Mouse (Mus musculus) forebrain, embryonic 11.5 days (tissue): ENCODE data around the gene Prrx2. TPM values are rescaled to one million over a fixed set of nuclear protein-coding genes. Genes with fewer than 3 reads are reported as not detected.
"Not testable (repeated sequence)": the region's sequence is repeated elsewhere in the genome, so short reads cannot be mapped to it uniquely, and the experiment has no call there.

Experiments
- ATAC-seq: fragments of 200-750 bp; cut with Nextera tagmentation; replicated peaks from 2 replicates; pipeline ENCODE4 v1.8.0; 2017; ENCODE audit warnings: moderate TSS enrichment; ENCODE audit not compliant: low FRiP score
- DNase-seq: peaks from one replicate; pipeline ENCODE4 v3.0.0-alpha.2; 2017; ENCODE audit warnings: low spot score
- H3K27ac ChIP-seq: fragments of 300-500 bp; sonication (generic); 2 replicates; pipeline ENCODE4 v1.5.1; 2014; ENCODE audit warnings: low read depth, low read length
- H3K27me3 ChIP-seq: fragments of 300-500 bp; sonication (generic); 2 replicates; pipeline ENCODE4 v1.6.1; 2014; ENCODE audit warnings: mild to moderate bottlenecking, low read length, mixed read lengths; ENCODE audit not compliant: control insufficient read depth, insufficient read depth
- H3K36me3 ChIP-seq: fragments of 300-500 bp; sonication (generic); 2 replicates; pipeline ENCODE4 v1.6.1; 2014; ENCODE audit warnings: mild to moderate bottlenecking, low read length, moderate library complexity, mixed read lengths; ENCODE audit not compliant: control insufficient read depth, insufficient read depth
- H3K4me1 ChIP-seq: fragments of 300-500 bp; sonication (generic); replicated peaks from 2 replicates; pipeline ENCODE4 v1.6.1; 2014; ENCODE audit warnings: low read length, mixed read lengths; ENCODE audit not compliant: control insufficient read depth, insufficient read depth
- H3K4me2 ChIP-seq: fragments of 300-500 bp; sonication (generic); 2 replicates; pipeline ENCODE4 v1.6.1; 2014; ENCODE audit warnings: low read depth, mild to moderate bottlenecking, low read length, moderate library complexity, mixed read lengths; ENCODE audit not compliant: severe bottlenecking
- H3K4me3 ChIP-seq: fragments of 300-500 bp; sonication (generic); 2 replicates; pipeline ENCODE4 v1.5.1; 2014; ENCODE audit warnings: low read depth, low read length
- H3K9ac ChIP-seq: fragments of 300-500 bp; sonication (generic); 2 replicates; pipeline ENCODE4 v1.6.1; 2014; ENCODE audit warnings: low read length
- H3K9me3 ChIP-seq: fragments of 300-500 bp; sonication (generic); 2 replicates; pipeline ENCODE4 v1.6.1; 2016; ENCODE audit warnings: low read length, mixed read lengths; ENCODE audit not compliant: control insufficient read depth
- WGBS: fragments of 180-500 bp; shearing (Covaris S2); extraction: QIAGEN DNeasy Blood & Tissue Kit; methylation state at CpG from one replicate; pipeline ENCODE4 v1.1.7; 2014; 5-methylcytosine and 5-hydroxymethylcytosine counted together
- polyA plus RNA-seq: library from polyadenylated mRNA; unstranded; fragments of >200 nt; fragmentation: Nextera tagmentation; extraction: Ambion mirVana; gene quantifications from 2 replicates; pipeline ENCODE4 v1.2.1, GENCODE M21; 2014

Gene Prrx2
- polyA plus RNA-seq, 1 experiment from 2014 or later = 33.6 TPM

DNA sequence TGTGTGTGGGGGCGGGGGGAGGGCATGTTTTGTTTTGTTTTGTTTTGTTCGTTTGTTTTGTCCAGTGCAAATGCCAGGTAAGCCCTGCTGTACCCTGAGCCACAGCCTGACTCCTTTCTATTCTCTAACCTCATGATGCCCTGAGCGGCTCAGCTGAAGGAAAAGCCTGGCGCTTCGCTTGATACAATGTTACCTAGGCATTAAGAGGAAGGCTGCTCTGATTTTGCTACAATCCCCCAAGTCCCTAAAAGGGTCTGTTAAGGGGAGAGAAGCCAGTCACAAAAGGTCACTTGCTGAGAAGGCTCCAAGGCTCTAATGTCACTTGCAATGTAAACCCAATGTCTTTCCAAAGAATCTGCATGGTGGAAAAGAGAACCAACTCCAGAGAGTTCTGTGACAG lies 80.6 kb downstream of the Prrx2 start:
- Histone ChIP-seq H3K9me3 (no peaks in the 10 kb centered on the region), H3K27me3 (no peaks in the 10 kb centered on the region), H3K27ac (no peak overlapping the region), H3K9ac (no peak overlapping the region), H3K36me3 (no peaks in the 10 kb centered on the region), H3K4me2 (no peak overlapping the region), H3K4me1 (no peaks in the 10 kb centered on the region), H3K4me3 (no peak overlapping the region)
- DNase-seq (no peak), ATAC-seq (no peak)
- 75% methylated on average over 5 of the region's 5 CpGs for WGBS

- H3K4me1 ChIP-seq, DNase-seq, ATAC-seq, H3K27me3 ChIP-seq, H3K36me3 ChIP-seq, H3K9ac ChIP-seq, H3K27ac ChIP-seq, H3K4me2 ChIP-seq, H3K4me3 ChIP-seq, H3K9me3 ChIP-seq: not testable (repeated sequence)
- WGBS = 88% methylated on average over 6 of the region's 6 CpGs
Observed at GRCm38 (mm10) chr2:30915933-30916332, 81.2 kb downstream of the Prrx2 start.

- DNase-seq = no peak
- Histone ChIP-seq H3K4me1 (no peaks in the 10 kb centered on the region), H3K27ac (no peak overlapping the region), H3K36me3 (no peaks in the 10 kb centered on the region), H3K4me2 (no peak overlapping the region), H3K27me3 (no peaks in the 10 kb centered on the region), H3K9me3 (no peaks in the 10 kb centered on the region), H3K9ac (no peak overlapping the region), H3K4me3 (no peak overlapping the region)
- ATAC-seq = no peak
- 92% methylated on average over 7 of the region's 7 CpGs for WGBS
Observed at GRCm38 (mm10) chr2:30917649-30918048, 82.9 kb downstream of the Prrx2 start.

- H3K4me1 ChIP-seq = no peaks in the 10 kb centered on the region
- no peaks in the 10 kb centered on the region for H3K27me3 ChIP-seq
- no peak for DNase-seq
- no peaks in the 10 kb centered on the region for H3K9me3 ChIP-seq
- no peaks in the 10 kb centered on the region for H3K36me3 ChIP-seq
- WGBS = 60% methylated on average over 6 of the region's 6 CpGs
- no peak overlapping the region for H3K4me2 ChIP-seq
- ATAC-seq = no peak
- H3K9ac ChIP-seq = no peak overlapping the region
- no peak overlapping the region for H3K27ac ChIP-seq
- H3K4me3 ChIP-seq = no peak overlapping the region
Observed at GRCm38 (mm10) chr2:30918126-30918525, 83.4 kb downstream of the Prrx2 start.

GRCm38 (mm10) chr2:30918780-30919329 lies 84.1 kb downstream of the Prrx2 start:
- no peak overlapping the region for H3K27ac ChIP-seq
- H3K4me3 ChIP-seq = no peak overlapping the region
- no peak for ATAC-seq
- no peak for DNase-seq
- no peaks in the 10 kb centered on the region for H3K4me1 ChIP-seq
- H3K27me3 ChIP-seq = no peaks in the 10 kb centered on the region
- WGBS = 61% methylated on average over 8 of the region's 8 CpGs
- H3K4me2 ChIP-seq = no peak overlapping the region
- no peaks in the 10 kb centered on the region for H3K36me3 ChIP-seq
- no peak overlapping the region for H3K9ac ChIP-seq
- H3K9me3 ChIP-seq = no peaks in the 10 kb centered on the region

GRCm38 (mm10) chr2:30920216-30920615 lies 85.4 kb downstream of the Prrx2 start:
- Histone ChIP-seq H3K4me3 (no peak overlapping the region), H3K4me2 (no peak overlapping the region), H3K9me3 (no peaks in the 10 kb centered on the region), H3K9ac (no peak overlapping the region), H3K36me3 (no peaks in the 10 kb centered on the region), H3K27me3 (no peaks in the 10 kb centered on the region), H3K27ac (no peak overlapping the region), H3K4me1 (no peaks in the 10 kb centered on the region)
- WGBS = 86% methylated on average over 7 of the region's 7 CpGs
- ATAC-seq = no peak
- no peak for DNase-seq

- Histone ChIP-seq H3K36me3 (no peaks in the 10 kb centered on the region), H3K4me3 (no peak overlapping the region), H3K9me3 (no peaks in the 10 kb centered on the region), H3K4me2 (no peak overlapping the region), H3K27ac (no peak overlapping the region), H3K9ac (no peak overlapping the region), H3K4me1 (no peaks in the 10 kb centered on the region), H3K27me3 (no peaks in the 10 kb centered on the region)
- DNase-seq = no peak
- no peak for ATAC-seq
- WGBS = 61% methylated on average over 3 of the region's 3 CpGs
Observed at GRCm38 (mm10) chr2:30923099-30923498, 88.3 kb downstream of the Prrx2 start.

DNA sequence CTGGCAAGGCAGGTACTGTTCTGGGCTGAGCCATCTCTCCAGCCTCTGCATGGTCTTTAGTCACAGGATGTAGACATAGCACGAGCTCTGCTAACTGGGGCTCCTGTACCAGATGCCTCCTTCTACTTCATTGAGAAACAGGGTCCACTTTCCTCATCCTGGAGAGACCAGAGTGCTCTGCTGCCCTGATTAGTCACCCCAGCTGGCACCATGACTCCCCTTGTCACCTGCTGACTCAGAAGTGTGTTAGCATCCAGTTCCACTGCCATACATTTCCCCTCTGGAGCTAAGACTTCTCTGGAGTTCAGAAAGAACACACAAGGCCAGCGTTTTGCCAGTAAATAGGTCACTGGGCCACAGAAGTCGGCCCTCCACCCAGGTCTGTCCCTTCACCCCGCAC lies 90.4 kb downstream of the Prrx2 start:
- WGBS = 87% methylated on average over 4 of the region's 4 CpGs
- H3K27me3 ChIP-seq = no peaks in the 10 kb centered on the region
- no peak overlapping the region for H3K9ac ChIP-seq
- H3K4me2 ChIP-seq = no peak overlapping the region
- no peak overlapping the region for H3K27ac ChIP-seq
- peaks cover 5% of the 10 kb centered on the region; the same call in 1 of the 2 replicates for H3K4me1 ChIP-seq
- no peak overlapping the region for H3K4me3 ChIP-seq
- ATAC-seq (no peak), DNase-seq (no peak)
- H3K9me3 ChIP-seq = no peaks in the 10 kb centered on the region
- no peaks in the 10 kb centered on the region for H3K36me3 ChIP-seq

- peaks cover 5% of the 10 kb centered on the region; the same call in 1 of the 2 replicates for H3K4me1 ChIP-seq
- no peak overlapping the region for H3K4me2 ChIP-seq
- DNase-seq = no peak
- H3K9ac ChIP-seq = no peak overlapping the region
- 81% methylated on average over 4 of the region's 4 CpGs for whole genome bisulfite sequencing
- no peak overlapping the region for H3K27ac ChIP-seq
- no peaks in the 10 kb centered on the region for H3K36me3 ChIP-seq
- H3K9me3 ChIP-seq = no peaks in the 10 kb centered on the region
- no peak for ATAC-seq
- no peak overlapping the region for H3K4me3 ChIP-seq
- H3K27me3 ChIP-seq = no peaks in the 10 kb centered on the region
Observed at GRCm38 (mm10) chr2:30926381-30926780, 91.6 kb downstream of the Prrx2 start.
